Mouse (Mus musculus) CH12.LX (cell line): Measurements from ENCODE around the gene Ace3. TPM values are rescaled to one million over a fixed set of nuclear protein-coding genes. Genes with fewer than 3 reads are reported as not detected.

Source experiments
- DNase-seq: peaks from one replicate; pipeline ENCODE4 v3.0.0-alpha.2; 2013; ENCODE audit errors: extremely low read depth
- H3K27ac ChIP-seq: 2 replicates; pipeline ENCODE4 v1.5.1; 2012; ENCODE audit warnings: low read depth, mild to moderate bottlenecking, control low read depth, moderate library complexity; ENCODE audit not compliant: insufficient read depth
- H3K27me3 ChIP-seq: replicated peaks from 2 replicates; pipeline ENCODE3; 2012; ENCODE audit warnings: inconsistent platforms
- H3K36me3 ChIP-seq, 2 experiments: replicated peaks in 1 of 2; 2 replicates each; pipeline versions ENCODE3 to v1.6.1; 2012; ENCODE audit warnings: inconsistent platforms in 1 of 2, low read length in 1 of 2, mild to moderate bottlenecking in 1 of 2, mixed read lengths in 1 of 2, moderate library complexity in 1 of 2; ENCODE audit not compliant: control insufficient read depth in 1 of 2, insufficient read depth in 1 of 2
- H3K4me1 ChIP-seq, 2 experiments: 2 replicates each; pipeline ENCODE4 v1.6.1; 2012; ENCODE audit warnings: inconsistent platforms in 1 of 2, moderate library complexity in 1 of 2; ENCODE audit not compliant: insufficient read depth in 2 of 2, control insufficient read depth in 1 of 2
- H3K4me2 ChIP-seq: 2 replicates; pipeline ENCODE4 v1.6.1; 2012; ENCODE audit warnings: low read depth, mild to moderate bottlenecking, control low read depth; ENCODE audit not compliant: poor library complexity, insufficient read depth, severe bottlenecking
- H3K4me3 ChIP-seq, 3 experiments: fragments of 150-350 bp in 1 of 3; sonication (generic) in 1 of 3; replicated peaks in 1 of 3; 2 replicates each; pipeline versions ENCODE3 to v1.5.1; 2011 to 2012; ENCODE audit warnings: low read depth in 2 of 3, low read length in 2 of 3, mild to moderate bottlenecking in 2 of 3, moderate library complexity in 2 of 3, control low read depth in 1 of 3, improper control_type of control experiment in 1 of 3, inconsistent platforms in 1 of 3, mixed read lengths in 1 of 3; ENCODE audit not compliant: poor library complexity in 1 of 3
- H3K79me2 ChIP-seq: replicated peaks from 2 replicates; pipeline ENCODE4 v1.6.1; 2012; ENCODE audit warnings: mild to moderate bottlenecking, moderate library complexity; ENCODE audit not compliant: control insufficient read depth, poor library complexity, insufficient read depth, severe bottlenecking; ENCODE audit errors: extremely low read depth
- H3K9ac ChIP-seq: 2 replicates; pipeline ENCODE4 v1.6.1; 2012; ENCODE audit warnings: low read depth, mild to moderate bottlenecking, control low read depth, moderate library complexity; ENCODE audit not compliant: insufficient read depth
- H3K9me3 ChIP-seq: replicated peaks from 2 replicates; pipeline ENCODE3; 2012; ENCODE audit warnings: low read length, inconsistent platforms, mixed read lengths
- BHLHE40 ChIP-seq: IDR thresholded peaks from 2 replicates; pipeline ENCODE4 v1.6.1; 2011; ENCODE audit warnings: mild to moderate bottlenecking, low read depth, low read length, improper control_type of control experiment
- CHD1 ChIP-seq: IDR thresholded peaks from 2 replicates; pipeline ENCODE4 v1.6.1; 2012; ENCODE audit warnings: low read depth, low read length, improper control_type of control experiment, inconsistent platforms
- CTCF ChIP-seq, 2 experiments: IDR thresholded peaks in 1 of 2; conservative IDR thresholded peaks in 1 of 2; 2 replicates each; pipeline ENCODE4 v1.5.1; 2011 to 2012; ENCODE audit warnings: low read depth in 2 of 2, low read length in 2 of 2, improper control_type of control experiment in 1 of 2, inconsistent platforms in 1 of 2, mild to moderate bottlenecking in 1 of 2, moderate library complexity in 1 of 2
- ELF1 ChIP-seq: IDR thresholded peaks from 2 replicates; pipeline ENCODE4 v1.6.1; 2014; ENCODE audit warnings: low read depth, mild to moderate bottlenecking, inconsistent platforms, low read length, improper control_type of control experiment
- ETS1 ChIP-seq: conservative IDR thresholded peaks from 2 replicates; pipeline ENCODE4 v1.6.1; 2012; ENCODE audit warnings: low read depth, mild to moderate bottlenecking, inconsistent platforms, low read length, improper control_type of control experiment, moderate library complexity
- GABPA ChIP-seq: IDR thresholded peaks from 2 replicates; pipeline ENCODE4 v1.6.1; 2012; ENCODE audit warnings: low read depth, low read length, improper control_type of control experiment, inconsistent platforms; ENCODE audit not compliant: insufficient replicate concordance
- JUN ChIP-seq: IDR thresholded peaks from 2 replicates; pipeline ENCODE4 v1.6.1; 2011; ENCODE audit warnings: low read depth, mild to moderate bottlenecking, low read length, improper control_type of control experiment, moderate library complexity; ENCODE audit not compliant: insufficient read depth
- KAT2A ChIP-seq: IDR thresholded peaks from 2 replicates; pipeline ENCODE4 v1.6.1; 2012; ENCODE audit warnings: low read length, improper control_type of control experiment, inconsistent platforms; ENCODE audit not compliant: insufficient replicate concordance
- MYC ChIP-seq: IDR thresholded peaks from 2 replicates; pipeline ENCODE4 v1.6.1; 2011; ENCODE audit warnings: low read depth, mild to moderate bottlenecking, improper control_type of control experiment, low read length
- PAX5 ChIP-seq: IDR thresholded peaks from 2 replicates; pipeline ENCODE4 v1.6.1; 2012; ENCODE audit warnings: low read length, inconsistent platforms, mixed read lengths
- POLR2AphosphoS2 ChIP-seq: IDR thresholded peaks from 2 replicates; pipeline ENCODE4 v1.6.1; 2011; ENCODE audit warnings: low read depth, low read length, improper control_type of control experiment
- RCOR1 ChIP-seq: conservative IDR thresholded peaks from 2 replicates; pipeline ENCODE4 v1.6.1; 2012; ENCODE audit warnings: low read depth, mild to moderate bottlenecking, inconsistent platforms, low read length, improper control_type of control experiment
- UBTF ChIP-seq: IDR thresholded peaks from 2 replicates; pipeline ENCODE4 v1.6.1; 2012; ENCODE audit warnings: low read depth, mild to moderate bottlenecking, inconsistent platforms, low read length, improper control_type of control experiment, moderate library complexity
- USF1 ChIP-seq: IDR thresholded peaks from 2 replicates; pipeline ENCODE4 v1.6.1; 2014; ENCODE audit warnings: low read depth, mild to moderate bottlenecking, inconsistent platforms, low read length, improper control_type of control experiment
- ZKSCAN1 ChIP-seq: IDR thresholded peaks from 2 replicates; pipeline ENCODE4 v1.6.1; 2012; ENCODE audit warnings: low read depth, inconsistent platforms, low read length, improper control_type of control experiment, borderline replicate concordance
- ZMIZ1 ChIP-seq: IDR thresholded peaks from 2 replicates; pipeline ENCODE4 v1.6.1; 2012; ENCODE audit warnings: low read depth, mild to moderate bottlenecking, inconsistent platforms, low read length, improper control_type of control experiment
- dilution Hi-C: fragments of 300-500 bp; cut with MboI; formaldehyde crosslinking; loops from 2 replicates; pipeline ENCODE4 v1.14.3; 2020; ENCODE audit warnings: low sequenced_read_pairs; ENCODE audit not compliant: extremely low pct_unique_long_range_greater_than_20kb, extremely low pct_ligation_motif_present
- in situ Hi-C: fragments of 300-500 bp; cut with MboI; formaldehyde crosslinking; loops from 3 replicates; pipeline ENCODE4 v1.14.3; 2019; ENCODE audit warnings: low sequenced_read_pairs, low pct_ligation_motif_present, low pct_unique_long_range_greater_than_20kb, mixed read lengths
- polyA plus RNA-seq: library from polyadenylated mRNA; unstranded; fragments of >175 nt; gene quantifications from 2 replicates; pipeline ENCODE4 v1.2.1, GENCODE M21; 2012; ENCODE audit warnings: low read depth; ENCODE audit not compliant: insufficient read length
- total RNA-seq, 2 experiments: library from RNA; depleted of rRNA; stranded (reverse); fragments of 300-350 nt in 1 of 2; fragments of >200 nt in 1 of 2; gene quantifications; 2 replicates each; pipeline ENCODE4 v1.2.3; 2012 to 2014

The Ace3 gene
- total and polyA plus RNA-seq, 3 experiments, result not detected

DNA sequence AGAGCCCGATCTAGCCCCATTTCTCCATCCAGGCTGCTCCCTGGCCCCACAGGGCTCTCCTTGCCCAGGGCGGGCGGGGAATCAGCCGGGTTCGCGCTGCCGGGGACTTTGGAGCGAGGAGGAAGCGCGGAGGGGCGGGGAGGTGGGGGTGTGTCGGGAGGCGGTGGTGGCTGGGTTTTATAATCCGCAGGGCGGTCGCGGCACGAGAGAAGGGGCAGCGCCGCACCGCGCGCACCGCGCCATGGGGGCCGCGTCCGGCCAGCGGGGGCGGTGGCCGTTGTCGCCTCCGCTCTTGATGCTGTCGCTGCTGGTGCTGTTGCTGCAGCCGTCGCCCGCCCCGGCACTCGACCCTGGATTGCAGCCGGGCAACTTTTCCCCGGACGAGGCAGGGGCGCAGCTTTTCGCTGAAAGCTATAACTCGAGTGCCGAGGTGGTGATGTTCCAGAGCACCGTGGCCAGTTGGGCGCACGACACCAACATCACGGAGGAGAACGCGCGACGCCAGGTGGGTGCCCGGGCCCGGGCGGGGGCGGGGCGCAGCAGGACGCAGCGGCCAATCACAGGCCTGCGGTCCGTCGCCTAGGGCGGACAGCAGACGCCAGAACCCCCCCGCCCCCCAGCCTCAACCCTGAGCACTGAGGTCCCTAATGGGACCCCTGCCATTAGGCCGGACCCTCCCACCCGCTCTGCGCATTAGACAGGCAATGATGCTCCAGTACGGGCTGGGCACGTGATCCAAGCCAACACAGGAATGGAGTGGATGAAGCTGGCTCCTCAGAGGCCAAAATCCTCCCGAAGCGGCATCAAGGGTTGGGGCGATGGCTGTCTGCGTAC, 26.5 kb upstream of the Ace3 start, which contains the start of gene Ace:
Gene Ace, plus strand, starts transcription at position 205 of the 834 bp plus-strand sequence.
- no peak for DNase-seq
- 0 out of 2 replicates have a peak, but pooled peaks have one; percentile 12 for TF ChIP-seq BHLHE40
- no peak for TF ChIP-seq USF1
- Histone ChIP-seq H3K27ac (no peak within 1 kb of the TSS), H3K9ac (no peak within 1 kb of the TSS), H3K36me3 (no peaks in the 10 kb centered on the region), H3K27me3 (peaks cover 62% of the 10 kb centered on the region), H3K9me3 (peaks cover 2% of the 10 kb centered on the region), H3K4me3 (no peak within 1 kb of the TSS), H3K4me1 (peaks cover 2 to 5% of the 10 kb centered on the region in 2 experiments; a peak in 2 of 4 replicates), H3K79me2 (no peaks in the 10 kb centered on the region), H3K4me2 (peak within 1 kb of the TSS; percentile 4; the same call in 1 of the 2 replicates)
- in situ Hi-C loops, result no loop called here
- dilution Hi-C loops, result no loop called here

DNA sequence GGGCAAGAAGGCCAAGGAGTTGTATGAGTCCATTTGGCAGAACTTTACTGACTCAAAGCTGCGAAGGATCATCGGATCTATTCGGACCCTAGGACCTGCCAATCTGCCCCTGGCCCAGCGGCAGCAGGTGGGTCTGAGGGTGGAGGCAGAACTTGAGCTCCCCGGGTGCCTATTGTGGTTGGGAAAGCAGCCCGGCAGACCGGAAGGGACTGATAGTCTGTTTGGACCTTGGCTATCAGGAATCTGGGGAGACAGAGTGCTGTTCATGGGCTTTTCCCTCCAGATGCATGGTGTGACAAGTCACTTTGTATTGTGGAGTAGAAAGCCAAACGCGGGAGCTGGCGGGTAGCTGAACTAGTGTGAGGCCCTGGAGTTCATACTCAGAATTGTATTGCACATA, 25.5 kb upstream of the Ace3 start:
- no peaks in the 10 kb centered on the region for H3K36me3 ChIP-seq
- DNase-seq, result no peak
- no peak overlapping the region for H3K4me3 ChIP-seq
- no peak overlapping the region for H3K9ac ChIP-seq
- dilution Hi-C loops (no loop called here), in situ Hi-C loops (no loop called here)
- peaks cover 2 to 5% of the 10 kb centered on the region in 2 experiments; a peak in 2 of 4 replicates for H3K4me1 ChIP-seq
- peaks cover 72% of the 10 kb centered on the region for H3K27me3 ChIP-seq
- H3K79me2 ChIP-seq, result no peaks in the 10 kb centered on the region
- no peak for TF ChIP-seq ETS1
- TF ChIP-seq ELF1, result no peak
- no peak for TF ChIP-seq ZKSCAN1
- no peak for TF ChIP-seq RCOR1
- TF ChIP-seq MYC, result no peak
- TF ChIP-seq KAT2A, result no peak
- no peak for TF ChIP-seq GABPA
- no peak for TF ChIP-seq CHD1
- TF ChIP-seq JUN, result no peak
- TF ChIP-seq POLR2AphosphoS2, result no peak
- no peak for TF ChIP-seq CTCF (conservative IDR thresholded peaks at IDR 0.05 in 1 of 2, IDR thresholded peaks at IDR 0.05 in 1 of 2; ENCODE audit: low read depth in 2 of 2, low read length in 2 of 2)
- no peak for TF ChIP-seq UBTF
- TF ChIP-seq ZMIZ1, result no peak
- no peak for TF ChIP-seq PAX5
- TF ChIP-seq, all 38 proteins: peak for 0
- H3K9me3 ChIP-seq, result peaks cover 2% of the 10 kb centered on the region
- H3K4me2 ChIP-seq, result no peak overlapping the region
- no peak overlapping the region for H3K27ac ChIP-seq
